ENCODE assay signal across 8 mouse cellular contexts in genomic region chr9:74028438-74028837, GRCm38 (mm10). TPM values are rescaled to one million over a fixed set of nuclear protein-coding genes. Genes with fewer than 3 reads are reported as not detected.
DNase-seq lines count a peak whose midpoint lies in the region; ATAC-seq lines count a peak whose summit lies in the region.

No protein-coding gene starts in this region.

- H3K4me3 ChIP-seq in hindbrain, embryonic 11.5 days (ENCODE audit: low read depth, low read length): no peak overlapping the region
- H3K4me3 ChIP-seq in hindbrain, embryonic 16.5 days (ENCODE audit: low read length): no peak overlapping the region
- no peak overlapping the region for H3K4me3 ChIP-seq in midbrain, embryonic 11.5 days (ENCODE audit: low read depth, low read length)
- H3K4me3 ChIP-seq in midbrain, embryonic 15.5 days: no peak overlapping the region
- H3K4me3 ChIP-seq in forebrain, embryonic 15.5 days: no peak overlapping the region

- H3K36me3 ChIP-seq in hindbrain, embryonic 11.5 days (ENCODE audit: control insufficient read depth, insufficient read depth, low read length): no peaks in the 10 kb centered on the region
- H3K36me3 ChIP-seq in hindbrain, embryonic 16.5 days (ENCODE audit: control insufficient read depth, insufficient read depth, low read length): no peaks in the 10 kb centered on the region
- H3K36me3 ChIP-seq in midbrain, embryonic 11.5 days (ENCODE audit: control insufficient read depth, insufficient read depth, low read length): no peaks in the 10 kb centered on the region
- no peaks in the 10 kb centered on the region for H3K36me3 ChIP-seq in midbrain, embryonic 15.5 days (replicated peaks)
- H3K36me3 ChIP-seq in forebrain, embryonic 15.5 days: no peaks in the 10 kb centered on the region

- no peak for ATAC-seq in hindbrain, embryonic 11.5 days (ENCODE audit: low FRiP score)
- ATAC-seq in hindbrain, embryonic 16.5 days: no peak
- no peak for ATAC-seq in midbrain, embryonic 11.5 days (ENCODE audit: low FRiP score)
- no peak for ATAC-seq in midbrain, embryonic 15.5 days (replicated peaks)
- ATAC-seq in forebrain, embryonic 15.5 days (replicated peaks): no peak
- ATAC-seq in activated CD4-positive, CD25-positive, alpha-beta regulatory T cell, adult 4 months: no peak

- WGBS in hindbrain, embryonic 11.5 days: 44% methylated on average over 1 of the region's 1 CpGs
- WGBS in hindbrain, embryonic 16.5 days: 40% methylated on average over 1 of the region's 1 CpGs
- WGBS in midbrain, embryonic 11.5 days: 53% methylated on average over 1 of the region's 1 CpGs
- WGBS in midbrain, embryonic 15.5 days: 67% methylated on average over 1 of the region's 1 CpGs
- 53% methylated on average over 1 of the region's 1 CpGs for WGBS in forebrain, embryonic 15.5 days

- H3K27me3 ChIP-seq in hindbrain, embryonic 11.5 days (ENCODE audit: control insufficient read depth, insufficient read depth, low read length): no peaks in the 10 kb centered on the region
- no peaks in the 10 kb centered on the region for H3K27me3 ChIP-seq in hindbrain, embryonic 16.5 days (replicated peaks; ENCODE audit: control insufficient read depth, insufficient read depth, low read length)
- H3K27me3 ChIP-seq in midbrain, embryonic 11.5 days (ENCODE audit: control insufficient read depth, insufficient read depth, low read length): no peaks in the 10 kb centered on the region
- H3K27me3 ChIP-seq in midbrain, embryonic 15.5 days (replicated peaks): no peaks in the 10 kb centered on the region
- no peaks in the 10 kb centered on the region for H3K27me3 ChIP-seq in forebrain, embryonic 15.5 days

- H3K27ac ChIP-seq in hindbrain, embryonic 11.5 days (ENCODE audit: low read depth, low read length): no peak overlapping the region
- H3K27ac ChIP-seq in hindbrain, embryonic 16.5 days (ENCODE audit: low read depth, low read length): no peak overlapping the region
- no peak overlapping the region for H3K27ac ChIP-seq in midbrain, embryonic 11.5 days (ENCODE audit: low read depth, low read length)
- no peak overlapping the region for H3K27ac ChIP-seq in midbrain, embryonic 15.5 days
- no peak overlapping the region for H3K27ac ChIP-seq in forebrain, embryonic 15.5 days (replicated peaks)

- H3K4me2 ChIP-seq in hindbrain, embryonic 11.5 days (replicated peaks; ENCODE audit: low read depth, low read length): no peak overlapping the region
- H3K4me2 ChIP-seq in hindbrain, embryonic 16.5 days (ENCODE audit: low read length): no peak overlapping the region
- no peak overlapping the region for H3K4me2 ChIP-seq in midbrain, embryonic 11.5 days
- H3K4me2 ChIP-seq in midbrain, embryonic 15.5 days: no peak overlapping the region
- H3K4me2 ChIP-seq in forebrain, embryonic 15.5 days (replicated peaks): no peak overlapping the region

- H3K9me3 ChIP-seq in hindbrain, embryonic 11.5 days (ENCODE audit: control insufficient read depth, low read length): no peaks in the 10 kb centered on the region
- no peaks in the 10 kb centered on the region for H3K9me3 ChIP-seq in hindbrain, embryonic 16.5 days (ENCODE audit: control insufficient read depth, low read length)
- H3K9me3 ChIP-seq in midbrain, embryonic 11.5 days (ENCODE audit: control insufficient read depth, low read length): no peaks in the 10 kb centered on the region
- no peaks in the 10 kb centered on the region for H3K9me3 ChIP-seq in midbrain, embryonic 15.5 days
- H3K9me3 ChIP-seq in forebrain, embryonic 15.5 days: no peaks in the 10 kb centered on the region

- H3K4me1 ChIP-seq in hindbrain, embryonic 11.5 days (replicated peaks; ENCODE audit: control insufficient read depth, insufficient read depth, low read length): no peaks in the 10 kb centered on the region
- no peaks in the 10 kb centered on the region for H3K4me1 ChIP-seq in hindbrain, embryonic 16.5 days (ENCODE audit: control insufficient read depth, insufficient read depth, low read depth, low read length)
- no peaks in the 10 kb centered on the region for H3K4me1 ChIP-seq in midbrain, embryonic 11.5 days (ENCODE audit: control insufficient read depth, insufficient read depth, low read length)
- H3K4me1 ChIP-seq in midbrain, embryonic 15.5 days: no peaks in the 10 kb centered on the region
- H3K4me1 ChIP-seq in forebrain, embryonic 15.5 days: no peaks in the 10 kb centered on the region

- no peak overlapping the region for H3K9ac ChIP-seq in hindbrain, embryonic 11.5 days (ENCODE audit: low read depth, low read length)
- no peak overlapping the region for H3K9ac ChIP-seq in hindbrain, embryonic 16.5 days (ENCODE audit: low read depth, low read length)
- no peak overlapping the region for H3K9ac ChIP-seq in midbrain, embryonic 11.5 days (ENCODE audit: low read length)
- no peak overlapping the region for H3K9ac ChIP-seq in midbrain, embryonic 15.5 days
- no peak overlapping the region for H3K9ac ChIP-seq in forebrain, embryonic 15.5 days (replicated peaks)

- intact Hi-C loops in left cerebral cortex, postnatal 4 days (cut with DNase I): no loop called here

- peak; percentile 48 for DNase-seq in hindbrain, embryonic 11.5 days (ENCODE audit: low spot score)
- peak; percentile 90 for DNase-seq in midbrain, embryonic 11.5 days (ENCODE audit: low spot score, missing footprints)
- DNase-seq in adrenal gland, postnatal 36 days: peak; percentile 23 to 29
- DNase-seq in left cerebral cortex, postnatal 4 days: peak; percentile 15

RNA-seq across cellular contexts. Expression of gene Unc13c, which starts 59.7 kb away (rescaled TPM):
- 0.28 and 0.34 TPM in 2 replicates for polyA plus RNA-seq in hindbrain, embryonic 11.5 days (2014; fragmentation: Nextera tagmentation; extraction: Ambion mirVana)
- polyA plus RNA-seq in hindbrain, embryonic 16.5 days (2015; fragmentation: Nextera tagmentation; extraction: Ambion mirVana): 6.3 and 7.6 TPM in 2 replicates
- 0.21 and 0.26 TPM in 2 replicates for polyA plus RNA-seq in midbrain, embryonic 11.5 days (2014; fragmentation: Nextera tagmentation; extraction: Ambion mirVana)
- 4.5 TPM in 2 replicates for polyA plus RNA-seq in midbrain, embryonic 15.5 days (2015; fragmentation: Nextera tagmentation; extraction: Ambion mirVana)
- total RNA-seq in adrenal gland, postnatal 36 days (2021): 1 to 10 TPM; 1.1 to 1.2 TPM
- 10 to 100 TPM; 14.4 to 16.8 TPM for total RNA-seq in left cerebral cortex, postnatal 4 days (2021)
- polyA plus RNA-seq in forebrain, embryonic 15.5 days (2015; fragmentation: Nextera tagmentation; extraction: Ambion mirVana): 1.5 and 1.6 TPM in 2 replicates
- under 1 TPM in 1 of 2 experiments, not detected in 1; 0.07 TPM for polyA plus RNA-seq in activated CD4-positive, CD25-positive, alpha-beta regulatory T cell, adult 4 months (2017; shearing (Covaris generic))

Comparison
In these comparisons a context has a peak if more than half of its experiments do, and no peak if none do; other contexts are left out.
1. DNase-seq: peak in every context shown above with its lines; median percentile 90 in midbrain, embryonic 11.5 days; 48 in hindbrain, embryonic 11.5 days; 26 in adrenal gland, postnatal 36 days; 15 in left cerebral cortex, postnatal 4 days.